Mouse (Mus musculus) lung, embryonic 14.5 days (tissue): ENCODE data around the gene Entpd7. TPM values are rescaled to one million over a fixed set of nuclear protein-coding genes. Genes with fewer than 3 reads are reported as not detected.
A peak's percentile ranks its signal among the peaks of the same experiment; 100 is the strongest.

Source experiments
- ATAC-seq: fragments of 200-750 bp; cut with Nextera tagmentation; 2 replicates; pipeline ENCODE4 v1.8.0; 2017; ENCODE audit warnings: mild to moderate bottlenecking, moderate TSS enrichment, moderate library complexity; ENCODE audit not compliant: insufficient read depth
- DNase-seq: peaks from one replicate; pipeline ENCODE4 v3.0.0-alpha.2; 2015
- H3K27ac ChIP-seq: fragments of 300-500 bp; sonication (generic); 2 replicates; pipeline ENCODE4 v1.5.1; 2014; ENCODE audit warnings: low read depth, mild to moderate bottlenecking, moderate library complexity
- H3K27me3 ChIP-seq: fragments of 300-500 bp; sonication (generic); 2 replicates; pipeline ENCODE4 v1.6.1; 2014; ENCODE audit warnings: low read length, control low read depth; ENCODE audit not compliant: insufficient read depth
- H3K36me3 ChIP-seq: fragments of 300-500 bp; sonication (generic); 2 replicates; pipeline ENCODE4 v1.6.1; 2014; ENCODE audit warnings: control low read depth; ENCODE audit not compliant: insufficient read depth
- H3K4me1 ChIP-seq: fragments of 300-500 bp; sonication (generic); 2 replicates; pipeline ENCODE4 v1.6.1; 2014; ENCODE audit warnings: antibody characterized with exemption, control low read depth; ENCODE audit not compliant: insufficient read depth
- H3K4me2 ChIP-seq: fragments of 300-500 bp; sonication (generic); 2 replicates; pipeline ENCODE4 v1.6.1; 2014; ENCODE audit warnings: mild to moderate bottlenecking
- H3K4me3 ChIP-seq: fragments of 300-500 bp; sonication (generic); 2 replicates; pipeline ENCODE4 v1.5.1; 2014; ENCODE audit warnings: low read depth, low read length
- H3K9ac ChIP-seq: fragments of 300-500 bp; sonication (generic); 2 replicates; pipeline ENCODE4 v1.6.1; 2014
- H3K9me3 ChIP-seq: fragments of 300-500 bp; sonication (generic); 2 replicates; pipeline ENCODE4 v1.6.1; 2016; ENCODE audit warnings: low read depth, low read length, control low read depth
- CTCF ChIP-seq: IDR thresholded peaks from 2 replicates; pipeline ENCODE4 v1.5.1; 2016; ENCODE audit warnings: antibody characterized with exemption, low read depth
- WGBS: fragments of 180-500 bp; shearing (Covaris S2); extraction: QIAGEN DNeasy Blood & Tissue Kit; methylation state at CpG from one replicate; pipeline ENCODE4 v1.1.7; 2014; 5-methylcytosine and 5-hydroxymethylcytosine counted together
- polyA plus RNA-seq: library from polyadenylated mRNA; unstranded; fragments of >200 nt; fragmentation: Nextera tagmentation; extraction: Ambion mirVana; gene quantifications from 2 replicates; pipeline ENCODE4 v1.2.1, GENCODE M21; 2014

Entpd7 gene
- polyA plus RNA-seq, 1 experiment from 2014 or later, result 15.2 TPM

DNA sequence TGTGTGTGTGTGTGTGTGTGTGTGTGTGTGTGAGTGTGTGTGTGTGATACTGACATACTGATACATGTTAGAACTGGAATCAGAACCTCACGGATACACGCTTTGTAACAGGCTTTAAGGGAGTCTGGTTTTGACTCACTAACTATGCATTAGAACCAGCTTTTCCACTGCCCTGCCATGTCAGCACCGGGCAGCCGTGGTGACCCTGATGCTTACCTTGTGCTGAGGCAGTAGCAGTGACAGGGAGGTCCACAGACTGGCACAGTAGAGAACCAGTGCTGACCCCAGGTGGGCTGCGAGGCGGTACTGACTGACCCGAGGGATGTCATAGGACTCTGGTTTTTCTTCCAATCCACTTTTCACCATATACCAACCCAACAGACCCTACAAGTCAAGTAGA is 53.9 kb downstream of the Entpd7 start:
- Histone ChIP-seq H3K9me3 (no peaks in the 10 kb centered on the region), H3K36me3 (peaks cover 83% of the 10 kb centered on the region), H3K4me1 (no peaks in the 10 kb centered on the region), H3K9ac (no peak overlapping the region), H3K27me3 (no peaks in the 10 kb centered on the region), H3K4me2 (no peak overlapping the region), H3K4me3 (no peak overlapping the region), H3K27ac (no peak overlapping the region)
- no peak for TF ChIP-seq CTCF
- ATAC-seq (no peak), DNase-seq (no peak)
- 90% methylated on average over 7 of the region's 7 CpGs for WGBS

DNA sequence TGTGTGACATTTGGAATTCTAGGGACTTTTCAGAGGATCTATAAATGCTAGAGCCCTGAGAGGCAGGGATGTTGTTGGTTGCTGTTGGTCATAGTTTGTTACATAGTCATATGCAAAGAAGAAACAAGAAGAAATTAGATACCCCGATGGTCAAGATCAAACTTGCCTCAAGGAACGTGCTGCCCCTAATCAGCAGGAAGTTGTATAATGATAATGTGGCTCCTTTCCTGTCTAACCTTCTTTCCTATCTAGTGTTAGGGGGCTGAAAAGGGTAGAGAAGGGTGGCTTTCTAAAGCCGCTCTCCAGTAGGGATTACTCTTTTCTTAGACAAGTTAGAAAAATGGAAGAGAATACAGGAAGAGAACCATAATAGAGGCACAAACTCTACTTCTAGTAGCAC is 56.3 kb downstream of the Entpd7 start:
- H3K9me3 ChIP-seq, result no peaks in the 10 kb centered on the region
- DNase-seq (no peak), ATAC-seq (no peak)
- H3K4me1 ChIP-seq, result no peaks in the 10 kb centered on the region
- WGBS, result 80% methylated on average over 3 of the region's 3 CpGs
- H3K36me3 ChIP-seq, result peaks cover 74% of the 10 kb centered on the region
- H3K27me3 ChIP-seq, result no peaks in the 10 kb centered on the region
- no peak for TF ChIP-seq CTCF
- no peak overlapping the region for H3K27ac ChIP-seq
- H3K4me2 ChIP-seq, result no peak overlapping the region
- H3K4me3 ChIP-seq, result no peak overlapping the region
- H3K9ac ChIP-seq, result no peak overlapping the region

DNA sequence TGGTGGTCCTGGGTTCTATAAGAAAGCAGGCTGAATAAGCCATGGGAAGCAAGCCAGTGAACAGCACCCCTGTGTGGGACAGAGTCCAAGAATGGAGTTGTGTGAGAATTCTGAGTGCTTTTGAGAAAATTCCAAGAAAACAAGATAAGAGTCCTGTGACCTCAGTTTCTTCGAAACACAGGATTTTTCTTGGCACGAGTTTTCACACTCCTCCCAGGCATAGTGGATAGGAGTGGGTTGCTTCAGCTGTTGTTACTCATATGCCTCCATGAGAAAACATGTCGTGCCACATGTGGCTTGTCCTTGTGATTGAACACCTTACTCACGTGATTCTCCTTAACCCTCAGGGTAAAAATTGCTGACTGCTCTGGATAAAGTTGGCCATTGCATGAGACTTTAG is 58.4 kb downstream of the Entpd7 start:
- Histone ChIP-seq H3K9me3 (no peaks in the 10 kb centered on the region), H3K27me3 (no peaks in the 10 kb centered on the region), H3K4me2 (no peak overlapping the region), H3K4me1 (no peaks in the 10 kb centered on the region), H3K4me3 (no peak overlapping the region), H3K9ac (no peak overlapping the region), H3K36me3 (peaks cover 62% of the 10 kb centered on the region), H3K27ac (no peak overlapping the region)
- ATAC-seq, result no peak
- 74% methylated on average over 4 of the region's 4 CpGs for WGBS
- no peak for TF ChIP-seq CTCF
- DNase-seq, result no peak

DNA sequence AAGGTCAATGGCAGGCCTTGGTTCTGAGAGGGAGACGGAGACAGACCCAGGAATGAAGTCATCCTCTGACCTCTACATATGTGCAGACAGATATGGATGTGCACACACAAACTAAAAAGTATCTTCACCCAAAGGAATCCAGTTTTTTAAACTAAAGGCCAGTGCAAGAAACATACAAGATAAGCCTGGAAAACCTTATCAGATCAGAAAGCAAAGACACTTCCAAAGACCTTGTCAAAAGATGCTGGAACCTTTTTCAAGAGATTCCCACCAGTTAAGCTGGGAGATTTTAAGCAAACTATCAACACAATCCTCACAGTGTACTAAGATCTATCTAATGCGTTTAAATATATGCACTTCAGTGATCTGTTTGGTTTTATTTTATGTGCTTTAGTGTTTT is 60.5 kb downstream of the Entpd7 start:
- no peaks in the 10 kb centered on the region for H3K9me3 ChIP-seq
- ATAC-seq (no peak), DNase-seq (no peak)
- H3K4me3 ChIP-seq, result no peak overlapping the region
- WGBS, result 97% methylated on average over 2 of the region's 2 CpGs
- H3K36me3 ChIP-seq, result peaks cover 46% of the 10 kb centered on the region
- no peaks in the 10 kb centered on the region for H3K4me1 ChIP-seq
- H3K27ac ChIP-seq, result no peak overlapping the region
- TF ChIP-seq CTCF, result no peak
- no peak overlapping the region for H3K4me2 ChIP-seq
- H3K27me3 ChIP-seq, result no peaks in the 10 kb centered on the region
- no peak overlapping the region for H3K9ac ChIP-seq

DNA sequence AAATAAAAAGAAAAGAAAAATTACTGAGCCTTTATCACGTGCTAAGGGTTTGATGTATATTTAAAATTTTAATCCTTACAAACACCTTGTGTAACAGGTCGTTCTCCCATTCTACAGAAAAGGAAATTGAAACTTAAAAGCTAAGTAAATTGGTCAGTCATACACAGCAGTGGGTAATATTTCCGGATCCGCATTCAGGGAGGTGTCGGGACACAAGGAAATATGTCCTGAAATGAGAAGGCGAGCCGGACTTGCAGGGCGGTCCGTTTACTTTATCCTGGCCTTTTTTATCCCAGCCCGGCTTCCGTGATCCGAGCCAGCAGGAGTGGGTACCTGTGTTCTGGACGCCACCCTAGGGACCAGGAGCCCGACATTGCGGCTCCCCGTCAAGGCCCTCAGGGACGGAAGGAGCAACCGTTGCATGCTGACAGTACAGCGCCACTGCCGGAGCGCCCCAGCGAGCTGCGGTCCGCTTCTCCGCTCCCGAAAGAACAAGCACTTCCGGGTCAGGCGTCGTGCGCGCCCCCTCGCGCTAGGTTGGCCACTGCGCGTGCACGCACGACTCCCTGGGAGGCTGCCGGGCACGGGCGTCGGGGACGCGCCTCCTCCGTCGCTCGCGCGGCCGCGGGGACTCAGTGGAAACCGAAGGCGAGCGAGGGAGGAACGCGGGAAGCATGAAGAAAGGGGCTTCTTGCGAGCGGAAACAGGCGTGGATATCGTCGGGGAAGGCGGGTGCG is 63.2 kb downstream of the Entpd7 start, which contains the start of the genes Cutc and Cox15:
TSS of gene Cutc (plus strand) at position 508 of the 737 bp plus-strand sequence.
TSS of gene Cox15 (minus strand) at position 512 of the 737 bp plus-strand sequence.
- no peaks in the 10 kb centered on the region for H3K9me3 ChIP-seq
- H3K27ac ChIP-seq, result peak within 1 kb of the TSS; percentile 96
- ATAC-seq (peak; percentile 93), DNase-seq (peak; percentile 99)
- H3K4me2 ChIP-seq, result peak within 1 kb of the TSS; percentile 68
- peak within 1 kb of the TSS; percentile 64 for H3K4me3 ChIP-seq
- peak; percentile 52 for TF ChIP-seq CTCF
- under 1% methylated on average over 62 of the region's 62 CpGs for WGBS
- H3K4me1 ChIP-seq, result no peaks in the 10 kb centered on the region
- H3K36me3 ChIP-seq, result peaks cover 22% of the 10 kb centered on the region
- H3K9ac ChIP-seq, result peak within 1 kb of the TSS; percentile 77
- no peaks in the 10 kb centered on the region for H3K27me3 ChIP-seq

DNA sequence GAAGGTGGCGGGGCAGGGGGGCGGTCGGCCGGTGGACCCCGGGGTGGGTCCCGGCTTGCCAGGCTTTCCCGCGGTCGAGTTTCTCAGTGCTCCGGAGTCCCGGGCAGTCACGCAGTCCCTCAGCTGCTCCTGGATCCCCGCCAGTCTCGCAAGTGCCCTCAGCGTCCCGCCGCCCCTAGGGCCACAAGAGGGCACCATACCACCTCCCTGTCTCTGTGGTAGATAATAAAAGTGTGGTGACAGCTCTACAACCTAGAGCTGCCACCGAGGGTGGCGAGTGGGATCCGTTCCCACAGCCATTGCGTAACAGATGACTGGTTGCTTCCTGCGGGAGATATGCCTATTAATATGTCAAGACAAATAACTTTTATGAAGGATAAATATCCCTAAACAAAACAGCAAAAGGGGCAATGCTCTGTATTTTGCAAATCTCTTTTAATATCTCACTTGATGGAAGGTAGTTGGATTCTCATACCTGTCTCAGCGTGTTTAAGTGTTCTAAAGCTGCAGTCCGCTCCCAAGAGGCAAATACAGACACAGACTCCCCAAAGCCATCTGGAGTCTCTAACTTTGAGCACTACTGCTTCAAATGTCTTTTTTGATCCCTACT is 63.9 kb downstream of the Entpd7 start:
- H3K9ac ChIP-seq, result peak overlapping the region; percentile 77

DNA sequence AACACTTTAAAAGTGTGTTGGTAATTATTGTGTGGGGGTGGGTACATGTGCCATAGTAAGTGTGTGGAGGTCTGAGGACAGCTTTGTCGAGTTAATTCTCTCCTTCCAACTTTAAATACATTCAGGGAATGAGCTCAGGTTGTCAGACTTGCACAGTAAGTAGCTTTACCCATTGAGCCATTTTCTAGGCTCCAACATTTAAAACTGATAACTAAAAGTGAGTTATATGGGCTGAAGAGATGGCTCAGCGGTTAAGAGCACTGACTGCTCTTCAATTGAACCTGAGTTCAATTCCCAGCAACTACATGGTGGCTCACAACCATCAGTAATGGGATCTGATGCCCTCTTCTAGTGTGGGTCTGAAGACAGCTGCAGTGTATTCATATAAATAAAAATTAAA is 64.8 kb downstream of the Entpd7 start:
- H3K9ac ChIP-seq, result no peak overlapping the region
- ATAC-seq (no peak), DNase-seq (no peak)
- H3K27ac ChIP-seq, result no peak overlapping the region
- WGBS, result 67% methylated on average over 2 of the region's 2 CpGs
- H3K9me3 ChIP-seq, result no peaks in the 10 kb centered on the region
- no peak for TF ChIP-seq CTCF
- no peaks in the 10 kb centered on the region for H3K27me3 ChIP-seq
- no peaks in the 10 kb centered on the region for H3K4me1 ChIP-seq
- H3K36me3 ChIP-seq, result peaks cover 13% of the 10 kb centered on the region
- no peak overlapping the region for H3K4me3 ChIP-seq
- H3K4me2 ChIP-seq, result no peak overlapping the region

More for the DNA sequence above, 63.9 kb downstream of the Entpd7 start:
- 1% methylated on average over 24 of the region's 24 CpGs for WGBS
- Histone ChIP-seq H3K4me1 (no peaks in the 10 kb centered on the region), H3K27me3 (no peaks in the 10 kb centered on the region), H3K4me3 (peak overlapping the region; percentile 64), H3K27ac (peak overlapping the region; percentile 96), H3K9me3 (no peaks in the 10 kb centered on the region), H3K36me3 (peaks cover 15% of the 10 kb centered on the region), H3K4me2 (peak overlapping the region; percentile 68)
- DNase-seq (peak; percentile 90), ATAC-seq (peak; percentile 90)
- TF ChIP-seq CTCF, result peak; percentile 82
